Mouse (Mus musculus): ENCODE results near the gene Bend6. TPM values are rescaled to one million over a fixed set of nuclear protein-coding genes. Genes with fewer than 3 reads are reported as not detected.

Gene Bend6
- polyA plus RNA-seq, 1 experiment from 2014 or later, result 0.61 TPM

GRCm38 (mm10) chr1:33942638-33943037 is 35.0 kb upstream of the Bend6 start:
- no peak for ATAC-seq (replicated peaks; ENCODE audit: low FRiP score, low TSS enrichment, low read depth)
- no peak overlapping the region for H3K9ac ChIP-seq (ENCODE audit: low read length)
- no peaks in the 10 kb centered on the region for H3K9me3 ChIP-seq (ENCODE audit: control insufficient read depth, low read length)
- no peak overlapping the region for H3K4me2 ChIP-seq (ENCODE audit: low read length)
- 88% methylated on average over 8 of the region's 8 CpGs for WGBS
- no peak overlapping the region for H3K27ac ChIP-seq (ENCODE audit: low read depth)
- no peak overlapping the region for H3K4me3 ChIP-seq (ENCODE audit: low read depth, low read length)
- H3K4me1 ChIP-seq (replicated peaks; ENCODE audit: control insufficient read depth, insufficient read depth, low read length), result no peaks in the 10 kb centered on the region
- no peaks in the 10 kb centered on the region for H3K27me3 ChIP-seq (replicated peaks; ENCODE audit: control insufficient read depth, insufficient read depth, low read length)
- no peak for DNase-seq (ENCODE audit: low spot score)
- H3K36me3 ChIP-seq (ENCODE audit: control insufficient read depth, insufficient read depth, low read length), result no peaks in the 10 kb centered on the region

GRCm38 (mm10) chr1:33940364-33940928 is 32.8 kb upstream of the Bend6 start:
- no peaks in the 10 kb centered on the region for H3K36me3 ChIP-seq (ENCODE audit: control insufficient read depth, insufficient read depth, low read length)
- ATAC-seq (replicated peaks; ENCODE audit: low FRiP score, low TSS enrichment, low read depth), result no peak
- no peaks in the 10 kb centered on the region for H3K27me3 ChIP-seq (replicated peaks; ENCODE audit: control insufficient read depth, insufficient read depth, low read length)
- no peak overlapping the region for H3K27ac ChIP-seq (ENCODE audit: low read depth)
- DNase-seq (ENCODE audit: low spot score), result no peak
- H3K9me3 ChIP-seq (ENCODE audit: control insufficient read depth, low read length), result no peaks in the 10 kb centered on the region
- no peak overlapping the region for H3K4me3 ChIP-seq (ENCODE audit: low read depth, low read length)
- no peak overlapping the region for H3K9ac ChIP-seq (ENCODE audit: low read length)
- no peak overlapping the region for H3K4me2 ChIP-seq (ENCODE audit: low read length)
- 81% methylated on average over 11 of the region's 11 CpGs for WGBS
- H3K4me1 ChIP-seq (replicated peaks; ENCODE audit: control insufficient read depth, insufficient read depth, low read length), result no peaks in the 10 kb centered on the region

- no peak for ATAC-seq (replicated peaks; ENCODE audit: low FRiP score, low TSS enrichment, low read depth)
- 77% methylated on average over 5 of the region's 5 CpGs for WGBS
- no peak overlapping the region for H3K9ac ChIP-seq (ENCODE audit: low read length)
- H3K9me3 ChIP-seq (ENCODE audit: control insufficient read depth, low read length), result no peaks in the 10 kb centered on the region
- H3K4me1 ChIP-seq (replicated peaks; ENCODE audit: control insufficient read depth, insufficient read depth, low read length), result no peaks in the 10 kb centered on the region
- DNase-seq (ENCODE audit: low spot score), result no peak
- H3K36me3 ChIP-seq (ENCODE audit: control insufficient read depth, insufficient read depth, low read length), result no peaks in the 10 kb centered on the region
- H3K27me3 ChIP-seq (replicated peaks; ENCODE audit: control insufficient read depth, insufficient read depth, low read length), result no peaks in the 10 kb centered on the region
- H3K4me2 ChIP-seq (ENCODE audit: low read length), result no peak overlapping the region
- no peak overlapping the region for H3K27ac ChIP-seq (ENCODE audit: low read depth)
- no peak overlapping the region for H3K4me3 ChIP-seq (ENCODE audit: low read depth, low read length)
Measured at GRCm38 (mm10) chr1:33939828-33940227, 32.2 kb upstream of the Bend6 start.

- DNase-seq (ENCODE audit: low spot score), result no peak
- Histone ChIP-seq H3K9ac (ENCODE audit: low read length) (no peak overlapping the region), H3K4me3 (ENCODE audit: low read depth, low read length) (no peak overlapping the region), H3K27me3 (replicated peaks; ENCODE audit: control insufficient read depth, insufficient read depth, low read length) (no peaks in the 10 kb centered on the region), H3K4me1 (replicated peaks; ENCODE audit: control insufficient read depth, insufficient read depth, low read length) (no peaks in the 10 kb centered on the region), H3K9me3 (ENCODE audit: control insufficient read depth, low read length) (no peaks in the 10 kb centered on the region), H3K4me2 (ENCODE audit: low read length) (no peak overlapping the region), H3K27ac (ENCODE audit: low read depth) (no peak overlapping the region), H3K36me3 (ENCODE audit: control insufficient read depth, insufficient read depth, low read length) (no peaks in the 10 kb centered on the region)
- no peak for ATAC-seq (replicated peaks; ENCODE audit: low FRiP score, low TSS enrichment, low read depth)
- 92% methylated on average over 3 of the region's 3 CpGs for WGBS
Measured at GRCm38 (mm10) chr1:33935946-33936345, 28.3 kb upstream of the Bend6 start.

DNA sequence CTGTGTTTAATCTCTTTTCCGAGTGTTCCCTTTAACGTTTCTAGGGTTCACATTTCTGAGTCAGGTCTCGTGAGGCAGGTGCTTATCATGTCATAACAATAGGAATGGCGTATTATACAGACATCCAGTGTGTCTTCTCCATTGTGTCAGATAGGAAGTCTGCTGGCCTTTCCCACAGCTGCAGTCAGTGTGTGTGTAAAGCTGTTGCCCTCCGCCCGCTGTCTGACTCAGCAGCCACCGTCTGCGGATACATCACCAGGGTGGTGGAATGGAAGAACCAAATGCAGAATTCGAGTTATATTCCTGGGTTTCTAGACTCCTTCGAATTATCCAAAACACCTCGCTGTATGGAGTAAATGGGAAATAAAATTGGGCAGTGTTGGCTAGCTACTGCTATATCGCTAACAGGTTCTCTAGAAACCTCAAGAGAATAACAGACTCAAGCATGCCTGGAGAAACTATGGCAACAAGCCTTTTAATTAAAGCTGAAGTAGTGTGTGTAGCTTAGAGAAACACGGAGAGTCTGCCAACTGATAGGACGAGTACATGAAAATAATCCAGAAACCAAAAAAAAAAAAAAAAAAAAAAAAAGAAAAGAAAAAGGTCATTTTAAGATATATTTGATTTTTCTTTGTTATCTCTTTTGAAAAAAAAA is 25.4 kb upstream of the Bend6 start:
- no peak for DNase-seq (ENCODE audit: low spot score)
- WGBS, result 81% methylated on average over 14 of the region's 14 CpGs
- no peaks in the 10 kb centered on the region for H3K9me3 ChIP-seq (ENCODE audit: control insufficient read depth, low read length)

DNA sequence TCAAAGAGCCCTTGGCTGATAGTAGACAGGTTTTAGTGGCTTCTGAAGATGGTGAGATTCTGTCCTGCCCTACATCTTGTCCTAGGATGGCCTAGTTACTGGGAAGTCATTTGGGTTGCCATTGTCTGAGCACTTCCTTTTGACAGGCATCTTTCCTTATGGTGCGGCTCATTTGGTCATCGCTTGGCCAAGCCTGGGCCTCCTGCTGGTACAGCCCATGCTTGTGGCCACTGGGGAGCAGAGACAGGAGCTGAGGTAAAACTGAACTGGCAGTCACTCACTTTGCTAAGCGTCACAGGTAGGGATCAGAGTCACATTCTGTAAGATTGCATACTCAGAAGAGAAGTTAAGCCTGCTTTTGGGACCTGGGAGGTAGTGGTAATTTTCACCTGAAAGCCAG is 24.6 kb upstream of the Bend6 start:
- Histone ChIP-seq H3K4me3 (ENCODE audit: low read depth, low read length) (no peak overlapping the region), H3K36me3 (ENCODE audit: control insufficient read depth, insufficient read depth, low read length) (no peaks in the 10 kb centered on the region), H3K27ac (ENCODE audit: low read depth) (no peak overlapping the region), H3K9ac (ENCODE audit: low read length) (no peak overlapping the region), H3K4me1 (replicated peaks; ENCODE audit: control insufficient read depth, insufficient read depth, low read length) (no peaks in the 10 kb centered on the region), H3K27me3 (replicated peaks; ENCODE audit: control insufficient read depth, insufficient read depth, low read length) (no peaks in the 10 kb centered on the region), H3K4me2 (ENCODE audit: low read length) (no peak overlapping the region), H3K9me3 (ENCODE audit: control insufficient read depth, low read length) (no peaks in the 10 kb centered on the region)
- WGBS, result 90% methylated on average over 3 of the region's 3 CpGs
- ATAC-seq (replicated peaks; ENCODE audit: low FRiP score, low TSS enrichment, low read depth), result no peak
- no peak for DNase-seq (ENCODE audit: low spot score)

More for the DNA sequence above, 25.4 kb upstream of the Bend6 start:
- no peak overlapping the region for H3K4me2 ChIP-seq (ENCODE audit: low read length)
- no peak overlapping the region for H3K9ac ChIP-seq (ENCODE audit: low read length)
- H3K4me3 ChIP-seq (ENCODE audit: low read depth, low read length), result no peak overlapping the region
- no peak overlapping the region for H3K27ac ChIP-seq (ENCODE audit: low read depth)
- H3K4me1 ChIP-seq (replicated peaks; ENCODE audit: control insufficient read depth, insufficient read depth, low read length), result no peaks in the 10 kb centered on the region
- no peaks in the 10 kb centered on the region for H3K27me3 ChIP-seq (replicated peaks; ENCODE audit: control insufficient read depth, insufficient read depth, low read length)
- no peaks in the 10 kb centered on the region for H3K36me3 ChIP-seq (ENCODE audit: control insufficient read depth, insufficient read depth, low read length)
- no peak for ATAC-seq (replicated peaks; ENCODE audit: low FRiP score, low TSS enrichment, low read depth)

DNA sequence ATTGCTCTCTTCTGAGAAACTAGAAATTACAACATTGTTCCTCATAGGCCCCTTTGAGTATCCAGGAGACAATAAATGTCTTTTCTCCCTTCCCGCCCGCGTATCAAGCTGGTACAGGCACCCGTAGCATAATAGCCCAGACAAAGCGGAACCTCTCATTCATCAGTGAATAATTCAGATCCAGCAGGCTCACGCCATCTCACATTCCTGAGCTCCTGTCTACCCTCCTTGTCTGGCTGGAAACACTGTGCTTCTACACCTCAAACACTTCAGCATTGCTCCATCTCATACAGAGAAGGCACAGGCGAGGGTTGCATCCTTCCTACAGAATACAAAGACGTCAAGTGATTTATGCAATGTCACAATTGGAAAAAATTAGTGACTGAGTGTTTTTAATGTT is 24.2 kb upstream of the Bend6 start:
- Histone ChIP-seq H3K4me3 (ENCODE audit: low read depth, low read length) (no peak overlapping the region), H3K9ac (ENCODE audit: low read length) (no peak overlapping the region), H3K27ac (ENCODE audit: low read depth) (no peak overlapping the region), H3K27me3 (replicated peaks; ENCODE audit: control insufficient read depth, insufficient read depth, low read length) (no peaks in the 10 kb centered on the region), H3K4me1 (replicated peaks; ENCODE audit: control insufficient read depth, insufficient read depth, low read length) (no peaks in the 10 kb centered on the region), H3K9me3 (ENCODE audit: control insufficient read depth, low read length) (no peaks in the 10 kb centered on the region), H3K36me3 (ENCODE audit: control insufficient read depth, insufficient read depth, low read length) (no peaks in the 10 kb centered on the region), H3K4me2 (ENCODE audit: low read length) (no peak overlapping the region)
- no peak for ATAC-seq (replicated peaks; ENCODE audit: low FRiP score, low TSS enrichment, low read depth)
- 82% methylated on average over 8 of the region's 8 CpGs for WGBS
- DNase-seq (ENCODE audit: low spot score), result no peak

- DNase-seq (ENCODE audit: low spot score) (no peak), ATAC-seq (replicated peaks; ENCODE audit: low FRiP score, low TSS enrichment, low read depth) (no peak)
- Histone ChIP-seq H3K9me3 (ENCODE audit: control insufficient read depth, low read length) (no peaks in the 10 kb centered on the region), H3K27me3 (replicated peaks; ENCODE audit: control insufficient read depth, insufficient read depth, low read length) (no peaks in the 10 kb centered on the region), H3K4me1 (replicated peaks; ENCODE audit: control insufficient read depth, insufficient read depth, low read length) (no peaks in the 10 kb centered on the region), H3K27ac (ENCODE audit: low read depth) (no peak overlapping the region), H3K9ac (ENCODE audit: low read length) (no peak overlapping the region), H3K4me3 (ENCODE audit: low read depth, low read length) (no peak overlapping the region), H3K36me3 (ENCODE audit: control insufficient read depth, insufficient read depth, low read length) (no peaks in the 10 kb centered on the region), H3K4me2 (ENCODE audit: low read length) (no peak overlapping the region)
- WGBS, result 91% methylated on average over 7 of the region's 7 CpGs
Measured at GRCm38 (mm10) chr1:33927466-33927865, 19.9 kb upstream of the Bend6 start.

DNA sequence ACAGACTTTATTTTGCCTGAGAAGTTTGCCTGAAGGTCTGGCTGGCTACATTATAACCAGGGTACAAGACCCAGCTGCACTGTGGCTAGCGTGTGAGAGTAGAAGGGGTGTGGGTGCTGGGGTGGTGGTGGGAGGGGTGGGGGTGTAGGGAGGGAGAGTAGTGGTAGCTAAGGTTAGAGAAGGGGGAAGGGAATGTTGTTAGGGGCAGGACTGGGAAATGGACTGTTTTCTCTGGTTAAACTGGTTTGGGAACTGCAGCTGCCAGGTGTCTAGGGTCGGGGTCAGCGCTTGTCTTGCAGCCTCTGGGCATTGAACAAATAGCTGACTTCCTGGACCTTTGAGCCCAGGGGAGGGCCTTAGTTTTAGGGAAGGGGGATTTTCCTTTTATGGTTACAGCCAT is 17.7 kb upstream of the Bend6 start:
- H3K27me3 ChIP-seq (replicated peaks; ENCODE audit: control insufficient read depth, insufficient read depth, low read length), result no peaks in the 10 kb centered on the region
- no peaks in the 10 kb centered on the region for H3K9me3 ChIP-seq (ENCODE audit: control insufficient read depth, low read length)
- WGBS, result 51% methylated on average over 3 of the region's 3 CpGs
- H3K4me1 ChIP-seq (replicated peaks; ENCODE audit: control insufficient read depth, insufficient read depth, low read length), result no peaks in the 10 kb centered on the region
- ATAC-seq (replicated peaks; ENCODE audit: low FRiP score, low TSS enrichment, low read depth), result 0 out of 2 replicates have a peak, but pooled peaks have one; percentile 19
- no peaks in the 10 kb centered on the region for H3K36me3 ChIP-seq (ENCODE audit: control insufficient read depth, insufficient read depth, low read length)
- H3K4me3 ChIP-seq (ENCODE audit: low read depth, low read length), result no peak overlapping the region
- DNase-seq (ENCODE audit: low spot score), result no peak
- no peak overlapping the region for H3K9ac ChIP-seq (ENCODE audit: low read length)
- H3K27ac ChIP-seq (ENCODE audit: low read depth), result no peak overlapping the region
- no peak overlapping the region for H3K4me2 ChIP-seq (ENCODE audit: low read length)
